Mouse (Mus musculus) midbrain, embryonic 12.5 days (tissue): ENCODE results near the gene Arhgap11a. TPM values are rescaled to one million over a fixed set of nuclear protein-coding genes. Genes with fewer than 3 reads are reported as not detected.

Experiments
- polyA plus RNA-seq: library from polyadenylated mRNA; unstranded; fragments of >200 nt; fragmentation: Nextera tagmentation; extraction: Ambion mirVana; gene quantifications from 2 replicates; pipeline ENCODE4 v1.2.1, GENCODE M21; 2016

Arhgap11a gene
- polyA plus RNA-seq, 1 experiment from 2014 or later = 53.4 TPM

Other genes with a start within 250 kb of the Arhgap11a start
- gene Grem1, start 90.0 kb downstream of the Arhgap11a start, polyA plus RNA-seq = 0.31 and 0.47 TPM in 2 replicates
- 84.9 and 91.9 TPM in 2 replicates for gene Scg5, start 19.5 kb downstream of the Arhgap11a start, polyA plus RNA-seq
- 2.2 and 2.3 TPM in 2 replicates for gene Gjd2, start 165.0 kb upstream of the Arhgap11a start, polyA plus RNA-seq
- 4.3 and 4.6 TPM in 2 replicates for gene Actc1, start 204.9 kb upstream of the Arhgap11a start, polyA plus RNA-seq